Mouse (Mus musculus): ENCODE results near the gene Rab7b. TPM values are rescaled to one million over a fixed set of nuclear protein-coding genes. Genes with fewer than 3 reads are reported as not detected.

The Rab7b gene
- polyA plus RNA-seq, 1 experiment from 2014 or later = 1.6 TPM

DNA sequence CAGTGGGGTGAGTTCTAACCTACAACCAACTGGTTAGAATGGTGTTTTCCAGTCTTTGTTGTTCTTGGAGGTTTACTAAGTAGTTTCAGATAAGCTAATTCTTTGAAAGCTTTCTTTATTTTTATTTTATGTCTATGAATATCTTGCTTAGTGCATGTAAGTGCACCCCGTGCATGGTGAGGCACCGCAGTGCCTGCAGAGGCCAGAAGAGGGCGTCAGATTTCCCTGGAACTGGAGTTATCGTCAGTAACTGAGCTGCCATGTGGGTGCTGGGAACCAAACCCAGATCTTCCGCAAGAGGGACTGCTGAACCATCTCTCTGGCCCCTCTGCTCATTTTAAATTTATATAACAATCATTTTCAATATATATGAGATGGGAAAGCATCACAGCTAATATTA is 12.9 kb downstream of the Rab7b start:
- Histone ChIP-seq H3K36me3 (ENCODE audit: control insufficient read depth, insufficient read depth, low read length) (no peaks in the 10 kb centered on the region), H3K9ac (replicated peaks; ENCODE audit: low read length) (no peak overlapping the region), H3K4me3 (replicated peaks; ENCODE audit: low read depth, low read length) (no peak overlapping the region), H3K9me3 (ENCODE audit: control insufficient read depth, low read length) (no peaks in the 10 kb centered on the region), H3K4me1 (ENCODE audit: control insufficient read depth, insufficient read depth, low read length) (no peaks in the 10 kb centered on the region), H3K27me3 (ENCODE audit: control insufficient read depth, insufficient read depth, low read length) (no peaks in the 10 kb centered on the region), H3K4me2 (ENCODE audit: low read length) (no peak overlapping the region), H3K27ac (replicated peaks; ENCODE audit: low read depth, low read length) (no peak overlapping the region)
- DNase-seq = no peak
- ATAC-seq (ENCODE audit: low FRiP score, low TSS enrichment) = no peak
- 88% methylated on average over 5 of the region's 5 CpGs for WGBS

DNA sequence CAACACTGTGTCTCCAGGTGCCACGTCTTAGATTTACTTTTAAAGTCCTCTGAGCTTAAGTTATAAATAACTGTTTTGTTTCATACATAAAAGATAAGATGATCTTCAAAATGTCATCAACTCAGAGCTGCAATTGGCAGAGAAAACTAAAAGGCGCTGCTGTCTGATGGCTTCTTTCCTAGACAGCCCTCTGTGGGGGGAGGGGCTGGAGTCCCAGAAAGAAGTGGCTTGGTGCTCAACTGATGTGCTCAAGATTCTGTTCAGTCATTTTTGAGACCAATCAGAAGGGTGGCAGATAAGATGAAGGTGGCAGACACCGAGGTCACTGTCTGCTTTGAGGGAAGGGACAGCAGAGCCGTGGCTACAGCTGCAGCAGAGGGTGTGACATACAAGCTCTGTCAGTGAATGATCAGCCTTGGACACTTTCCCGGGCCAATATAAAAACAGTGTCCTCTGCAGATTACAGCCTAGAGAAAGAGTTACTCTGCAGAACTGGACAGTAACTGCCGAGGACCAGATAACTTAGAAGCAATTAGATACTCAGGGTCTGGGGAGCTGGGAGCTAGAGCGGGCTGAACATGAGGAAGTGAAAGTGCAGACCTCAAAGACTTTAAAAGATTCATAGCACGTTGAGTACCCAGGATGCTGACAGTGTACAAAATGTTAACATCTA is 13.7 kb downstream of the Rab7b start:
- H3K4me2 ChIP-seq (ENCODE audit: low read length) = no peak overlapping the region
- WGBS = 86% methylated on average over 8 of the region's 8 CpGs
- H3K27ac ChIP-seq (replicated peaks; ENCODE audit: low read depth, low read length) = no peak overlapping the region
- H3K4me3 ChIP-seq (replicated peaks; ENCODE audit: low read depth, low read length) = no peak overlapping the region
- ATAC-seq (ENCODE audit: low FRiP score, low TSS enrichment) = no peak
- no peaks in the 10 kb centered on the region for H3K4me1 ChIP-seq (ENCODE audit: control insufficient read depth, insufficient read depth, low read length)
- no peak overlapping the region for H3K9ac ChIP-seq (replicated peaks; ENCODE audit: low read length)
- no peaks in the 10 kb centered on the region for H3K36me3 ChIP-seq (ENCODE audit: control insufficient read depth, insufficient read depth, low read length)
- H3K9me3 ChIP-seq (ENCODE audit: control insufficient read depth, low read length) = no peaks in the 10 kb centered on the region
- DNase-seq = no peak
- no peaks in the 10 kb centered on the region for H3K27me3 ChIP-seq (ENCODE audit: control insufficient read depth, insufficient read depth, low read length)

DNA sequence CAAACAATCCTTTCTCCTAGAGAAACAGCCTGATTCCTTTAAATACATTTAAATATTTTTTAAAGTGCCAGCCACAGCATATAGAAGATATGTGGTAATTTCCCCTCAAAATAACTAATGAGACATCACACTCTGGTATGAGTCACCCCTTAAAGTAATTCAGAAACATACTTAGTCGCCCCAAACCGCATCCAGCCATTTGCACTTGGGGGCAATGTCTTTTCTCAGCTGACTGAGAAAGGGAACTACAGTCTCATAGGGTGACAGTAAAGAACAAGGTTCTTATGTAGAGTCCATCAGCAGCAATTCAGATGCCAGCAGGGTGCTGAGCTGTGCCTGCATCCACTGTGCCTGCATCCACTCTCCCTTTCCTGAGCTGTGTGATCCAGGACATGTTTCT is 15.0 kb downstream of the Rab7b start:
- no peak for DNase-seq
- Histone ChIP-seq H3K4me2 (ENCODE audit: low read length) (no peak overlapping the region), H3K4me1 (ENCODE audit: control insufficient read depth, insufficient read depth, low read length) (no peaks in the 10 kb centered on the region), H3K9me3 (ENCODE audit: control insufficient read depth, low read length) (no peaks in the 10 kb centered on the region), H3K27me3 (ENCODE audit: control insufficient read depth, insufficient read depth, low read length) (no peaks in the 10 kb centered on the region), H3K9ac (replicated peaks; ENCODE audit: low read length) (no peak overlapping the region), H3K27ac (replicated peaks; ENCODE audit: low read depth, low read length) (no peak overlapping the region), H3K4me3 (replicated peaks; ENCODE audit: low read depth, low read length) (no peak overlapping the region), H3K36me3 (ENCODE audit: control insufficient read depth, insufficient read depth, low read length) (no peaks in the 10 kb centered on the region)
- WGBS = 91% methylated on average over 2 of the region's 2 CpGs
- ATAC-seq (ENCODE audit: low FRiP score, low TSS enrichment) = no peak

DNA sequence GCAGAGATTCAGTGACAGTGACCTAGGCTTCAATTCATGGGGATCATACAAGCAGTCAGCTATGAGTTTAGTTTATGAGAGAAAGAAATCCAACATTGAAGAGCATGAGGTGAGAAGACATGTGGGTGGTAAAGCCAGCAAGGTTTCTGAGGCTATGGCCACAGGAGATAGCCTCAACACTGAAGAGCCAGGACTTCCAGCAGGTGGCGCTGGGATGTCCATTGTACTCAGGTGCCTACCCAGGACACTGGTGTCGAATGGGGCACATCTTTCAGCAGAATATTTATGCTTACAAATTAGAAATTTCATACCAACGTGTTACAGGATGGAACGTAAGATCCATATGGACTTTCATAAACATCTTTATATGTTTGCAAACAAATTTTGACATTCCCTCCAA is 19.8 kb downstream of the Rab7b start:
- Histone ChIP-seq H3K4me2 (ENCODE audit: low read length) (no peak overlapping the region), H3K27ac (replicated peaks; ENCODE audit: low read depth, low read length) (no peak overlapping the region), H3K9ac (replicated peaks; ENCODE audit: low read length) (no peak overlapping the region), H3K36me3 (ENCODE audit: control insufficient read depth, insufficient read depth, low read length) (no peaks in the 10 kb centered on the region), H3K4me1 (ENCODE audit: control insufficient read depth, insufficient read depth, low read length) (no peaks in the 10 kb centered on the region), H3K4me3 (replicated peaks; ENCODE audit: low read depth, low read length) (no peak overlapping the region), H3K9me3 (ENCODE audit: control insufficient read depth, low read length) (no peaks in the 10 kb centered on the region), H3K27me3 (ENCODE audit: control insufficient read depth, insufficient read depth, low read length) (no peaks in the 10 kb centered on the region)
- ATAC-seq (ENCODE audit: low FRiP score, low TSS enrichment) = no peak
- 24% methylated on average over 4 of the region's 4 CpGs for WGBS
- DNase-seq = peak; percentile 68

DNA sequence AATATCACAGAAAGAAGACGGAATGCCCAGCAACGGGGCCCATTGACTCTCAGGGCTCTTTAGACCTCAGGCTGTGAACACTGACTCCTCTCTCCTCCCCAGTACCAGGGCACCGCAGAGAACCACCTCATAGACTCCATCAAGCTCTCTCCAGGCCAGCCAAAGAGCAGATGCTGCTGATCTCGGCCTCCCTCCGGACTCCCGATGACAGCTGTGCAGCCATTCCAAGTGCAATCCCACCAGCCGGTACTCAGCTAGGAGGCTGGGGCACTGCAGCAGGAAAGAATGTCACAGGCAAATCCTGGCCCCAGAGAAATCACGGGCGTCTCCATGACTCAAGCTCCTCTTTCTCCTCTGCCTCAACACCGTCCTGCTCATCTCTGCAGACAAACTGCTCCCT is 23.0 kb downstream of the Rab7b start:
- no peak for ATAC-seq (ENCODE audit: low FRiP score, low TSS enrichment)
- H3K4me3 ChIP-seq (replicated peaks; ENCODE audit: low read depth, low read length) = no peak overlapping the region
- H3K9ac ChIP-seq (replicated peaks; ENCODE audit: low read length) = no peak overlapping the region
- no peak for DNase-seq
- no peaks in the 10 kb centered on the region for H3K9me3 ChIP-seq (ENCODE audit: control insufficient read depth, low read length)
- no peaks in the 10 kb centered on the region for H3K4me1 ChIP-seq (ENCODE audit: control insufficient read depth, insufficient read depth, low read length)
- no peaks in the 10 kb centered on the region for H3K36me3 ChIP-seq (ENCODE audit: control insufficient read depth, insufficient read depth, low read length)
- 77% methylated on average over 10 of the region's 10 CpGs for WGBS
- no peak overlapping the region for H3K27ac ChIP-seq (replicated peaks; ENCODE audit: low read depth, low read length)
- no peak overlapping the region for H3K4me2 ChIP-seq (ENCODE audit: low read length)
- H3K27me3 ChIP-seq (ENCODE audit: control insufficient read depth, insufficient read depth, low read length) = no peaks in the 10 kb centered on the region

DNA sequence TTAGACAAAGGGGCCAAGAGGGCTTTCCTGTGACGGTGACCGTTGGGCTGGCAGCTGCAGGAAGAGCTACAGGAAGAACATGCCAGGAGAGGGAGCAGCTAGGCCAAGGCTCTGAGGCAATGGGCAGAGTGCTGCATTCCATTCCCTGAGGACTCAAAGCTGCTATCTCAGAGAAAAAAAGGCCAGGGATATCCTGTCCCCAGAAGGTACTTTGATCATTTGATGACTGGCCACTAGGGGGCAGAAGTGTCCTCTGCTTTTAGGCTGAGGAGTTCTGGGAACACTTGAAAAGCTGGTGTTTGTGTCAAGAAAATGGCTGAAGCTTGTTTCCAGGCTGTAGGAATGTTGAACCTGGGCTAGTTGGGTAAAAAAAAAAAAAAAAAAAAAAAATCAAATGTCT is 23.9 kb downstream of the Rab7b start:
- Histone ChIP-seq H3K4me1 (ENCODE audit: control insufficient read depth, insufficient read depth, low read length) (no peaks in the 10 kb centered on the region), H3K9me3 (ENCODE audit: control insufficient read depth, low read length) (no peaks in the 10 kb centered on the region), H3K9ac (replicated peaks; ENCODE audit: low read length) (no peak overlapping the region), H3K27me3 (ENCODE audit: control insufficient read depth, insufficient read depth, low read length) (no peaks in the 10 kb centered on the region), H3K4me2 (ENCODE audit: low read length) (no peak overlapping the region), H3K4me3 (replicated peaks; ENCODE audit: low read depth, low read length) (no peak overlapping the region), H3K36me3 (ENCODE audit: control insufficient read depth, insufficient read depth, low read length) (no peaks in the 10 kb centered on the region), H3K27ac (replicated peaks; ENCODE audit: low read depth, low read length) (no peak overlapping the region)
- DNase-seq (peak; percentile 94), ATAC-seq (ENCODE audit: low FRiP score, low TSS enrichment) (no peak)
- 31% methylated on average over 2 of the region's 2 CpGs for WGBS

DNA sequence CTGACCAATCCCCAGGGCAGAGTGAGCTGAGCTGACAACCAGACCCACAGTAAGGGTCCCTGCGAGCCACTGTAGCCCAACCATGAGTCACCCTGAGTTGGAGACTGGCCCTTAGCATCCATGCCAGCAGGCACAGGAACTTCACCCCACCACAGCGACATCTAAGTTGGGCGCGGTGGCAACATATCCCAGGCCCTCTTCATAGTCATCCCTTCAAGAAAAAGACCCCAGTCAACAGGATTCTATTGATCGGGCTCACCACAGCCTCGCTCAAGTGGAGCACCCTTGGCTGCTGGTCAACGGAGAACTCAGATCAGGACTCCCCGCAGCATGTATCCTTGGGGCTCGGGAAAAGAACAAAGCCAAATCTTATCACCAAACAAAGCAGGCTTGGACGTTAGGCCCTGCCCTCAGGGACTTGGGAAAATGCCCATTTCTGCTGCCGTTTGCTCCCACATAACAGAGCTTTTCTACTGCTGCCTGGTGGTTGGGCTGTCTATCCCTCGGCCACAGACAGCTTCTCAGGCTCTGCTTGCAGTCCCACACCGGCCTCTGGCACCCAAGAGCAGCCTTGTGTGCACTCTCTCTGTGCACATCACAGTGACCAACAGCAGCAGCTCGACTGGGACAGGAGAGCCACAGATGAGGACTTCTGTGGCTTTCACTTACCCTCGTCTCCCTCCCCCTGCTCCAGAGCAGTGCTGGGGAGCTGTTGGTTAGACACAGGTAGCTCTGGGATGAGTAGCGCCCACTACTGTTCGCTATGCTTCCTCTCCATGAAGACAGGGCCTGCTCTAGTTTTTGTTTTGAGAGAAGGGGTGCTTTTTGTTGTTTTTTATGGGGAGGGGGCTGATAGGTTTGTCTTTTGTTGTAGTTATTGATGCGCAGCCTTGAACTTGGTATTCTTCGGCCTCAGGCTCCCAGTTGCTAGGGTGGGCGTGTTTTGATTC is 26.2 kb downstream of the Rab7b start:
- no peaks in the 10 kb centered on the region for H3K4me1 ChIP-seq (ENCODE audit: control insufficient read depth, insufficient read depth, low read length)
- no peak overlapping the region for H3K4me3 ChIP-seq (replicated peaks; ENCODE audit: low read depth, low read length)
- WGBS = 63% methylated on average over 20 of the region's 20 CpGs
- no peaks in the 10 kb centered on the region for H3K27me3 ChIP-seq (ENCODE audit: control insufficient read depth, insufficient read depth, low read length)
- 0 out of 2 replicates have a peak, but pooled peaks have one; percentile 20 for ATAC-seq (ENCODE audit: low FRiP score, low TSS enrichment)
- DNase-seq = no peak
- no peak overlapping the region for H3K9ac ChIP-seq (replicated peaks; ENCODE audit: low read length)
- no peaks in the 10 kb centered on the region for H3K9me3 ChIP-seq (ENCODE audit: control insufficient read depth, low read length)
- H3K36me3 ChIP-seq (ENCODE audit: control insufficient read depth, insufficient read depth, low read length) = no peaks in the 10 kb centered on the region
- H3K27ac ChIP-seq (replicated peaks; ENCODE audit: low read depth, low read length) = no peak overlapping the region
- no peak overlapping the region for H3K4me2 ChIP-seq (ENCODE audit: low read length)

DNA sequence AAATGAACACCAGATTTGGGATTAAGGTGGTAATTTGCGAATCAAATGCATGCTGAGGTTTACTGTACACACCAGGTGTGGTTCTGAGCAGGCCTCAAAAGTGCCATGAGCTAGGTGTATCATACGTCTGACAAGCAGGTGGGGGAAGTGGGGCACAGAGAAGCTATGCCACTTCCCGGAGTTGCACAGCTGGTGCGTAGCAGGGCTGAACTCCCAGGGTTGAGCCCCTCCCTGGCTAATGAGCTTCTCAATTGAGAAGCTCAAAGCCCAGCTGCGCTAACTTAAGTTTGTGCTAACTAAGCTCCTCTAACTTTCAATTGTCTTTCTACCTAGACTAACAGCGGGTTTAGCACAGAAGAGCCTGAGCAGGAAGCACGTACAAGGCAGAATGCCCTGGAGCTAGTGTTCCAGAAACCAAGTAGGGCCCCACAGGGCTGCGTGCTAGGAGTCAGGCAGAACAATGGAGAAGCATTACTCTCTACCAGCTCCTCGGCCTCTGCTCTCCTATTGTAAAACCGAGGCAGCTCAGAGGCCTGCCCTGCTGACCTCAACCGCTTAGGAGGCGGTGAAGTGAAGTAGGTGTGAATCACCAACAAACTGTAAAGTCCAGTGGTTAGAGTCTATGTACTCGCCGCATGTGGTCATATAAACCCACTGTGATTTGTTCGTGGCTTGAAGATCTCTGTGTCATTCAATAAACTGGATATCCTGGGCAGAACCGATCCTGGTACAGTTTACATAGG is 30.6 kb downstream of the Rab7b start:
- no peak overlapping the region for H3K27ac ChIP-seq (replicated peaks; ENCODE audit: low read depth, low read length)
- WGBS = 58% methylated on average over 16 of the region's 16 CpGs
- no peak overlapping the region for H3K4me2 ChIP-seq (ENCODE audit: low read length)
- H3K9me3 ChIP-seq (ENCODE audit: control insufficient read depth, low read length) = no peaks in the 10 kb centered on the region
- no peak overlapping the region for H3K9ac ChIP-seq (replicated peaks; ENCODE audit: low read length)
- H3K4me3 ChIP-seq (replicated peaks; ENCODE audit: low read depth, low read length) = no peak overlapping the region
- no peak for ATAC-seq (ENCODE audit: low FRiP score, low TSS enrichment)
- H3K36me3 ChIP-seq (ENCODE audit: control insufficient read depth, insufficient read depth, low read length) = no peaks in the 10 kb centered on the region
- DNase-seq = no peak
- H3K27me3 ChIP-seq (ENCODE audit: control insufficient read depth, insufficient read depth, low read length) = no peaks in the 10 kb centered on the region
- H3K4me1 ChIP-seq (ENCODE audit: control insufficient read depth, insufficient read depth, low read length) = 0 out of 2 replicates have a peak, but pooled peaks cover 2% of the 10 kb centered on the region
